Mouse (Mus musculus) ES-Bruce4 (cell line): ENCODE measurements around the gene Rps6ka3. TPM values are rescaled to one million over a fixed set of nuclear protein-coding genes. Genes with fewer than 3 reads are reported as not detected.
A peak's percentile ranks its signal among the peaks of the same experiment; 100 is the strongest.

Experiments used
- H3K27ac ChIP-seq: 2 replicates; pipeline ENCODE4 v1.5.1; 2012; ENCODE audit warnings: low read length, inconsistent platforms; ENCODE audit not compliant: insufficient read depth
- H3K27me3 ChIP-seq: 2 replicates; pipeline ENCODE4 v1.6.1; 2012; ENCODE audit warnings: mild to moderate bottlenecking, low read length, inconsistent platforms; ENCODE audit not compliant: control insufficient read depth, poor library complexity, insufficient read depth, severe bottlenecking
- H3K36me3 ChIP-seq: 2 replicates; pipeline ENCODE4 v1.6.1; 2012; ENCODE audit warnings: inconsistent platforms, mild to moderate bottlenecking, low read length, moderate library complexity; ENCODE audit not compliant: control insufficient read depth, poor library complexity, insufficient read depth, severe bottlenecking
- H3K4me1 ChIP-seq: one replicate; pipeline ENCODE4 v1.8.1; 2011; ENCODE audit warnings: low read length; ENCODE audit not compliant: control insufficient read depth, insufficient read depth
- H3K4me3 ChIP-seq: 2 replicates; pipeline ENCODE4 v1.5.1; 2011; ENCODE audit warnings: low read depth, mild to moderate bottlenecking, low read length
- H3K9ac ChIP-seq: 2 replicates; pipeline ENCODE4 v1.6.1; 2012; ENCODE audit warnings: low read depth, mild to moderate bottlenecking, inconsistent platforms; ENCODE audit not compliant: poor library complexity, severe bottlenecking
- H3K9me3 ChIP-seq: replicated peaks from 2 replicates; pipeline ENCODE4 v1.6.1; 2012; ENCODE audit warnings: mild to moderate bottlenecking, low read length, inconsistent platforms; ENCODE audit not compliant: control insufficient read depth, poor library complexity, insufficient read depth, severe bottlenecking
- CTCF ChIP-seq: IDR thresholded peaks from one replicate; pipeline ENCODE4 v1.8.1; 2011; ENCODE audit warnings: low read depth, low read length
- EP300 ChIP-seq: IDR thresholded peaks from 2 replicates; pipeline ENCODE4 v1.6.1; 2011; ENCODE audit warnings: low read depth, low read length; ENCODE audit not compliant: insufficient read depth
- POLR2A ChIP-seq: IDR thresholded peaks from one replicate; pipeline ENCODE4 v1.8.1; 2011; ENCODE audit warnings: low read length; ENCODE audit not compliant: insufficient read depth
- polyA plus RNA-seq: library from polyadenylated mRNA; stranded (reverse); fragments of >200 nt; gene quantifications from 2 replicates; pipeline ENCODE4 v1.2.4, GENCODE M21; 2011; ENCODE audit warnings: low read depth; ENCODE audit not compliant: missing spikeins, insufficient read depth, insufficient read length

Gene Rps6ka3
- polyA plus RNA-seq, 1 experiment = 55.5 TPM

- Histone ChIP-seq H3K9me3 (no peaks in the 10 kb centered on the region), H3K27ac (peak within 1 kb of the TSS; percentile 0; the same call in 1 of the 2 replicates), H3K4me1 (no peaks in the 10 kb centered on the region), H3K36me3 (peaks cover 8% of the 10 kb centered on the region), H3K4me3 (peak within 1 kb of the TSS; percentile 81), H3K9ac (peak within 1 kb of the TSS; percentile 59), H3K27me3 (no peaks in the 10 kb centered on the region)
- no peak for TF ChIP-seq EP300
- TF ChIP-seq POLR2A = no peak
- TF ChIP-seq CTCF = no peak
Observed at GRCm38 (mm10) chrX:159371831-159372752, 162.0 kb downstream of the Rps6ka3 start, which contains the start of gene Eif1ax. Gene Eif1ax (plus strand): TSS chrX:159372178.

DNA sequence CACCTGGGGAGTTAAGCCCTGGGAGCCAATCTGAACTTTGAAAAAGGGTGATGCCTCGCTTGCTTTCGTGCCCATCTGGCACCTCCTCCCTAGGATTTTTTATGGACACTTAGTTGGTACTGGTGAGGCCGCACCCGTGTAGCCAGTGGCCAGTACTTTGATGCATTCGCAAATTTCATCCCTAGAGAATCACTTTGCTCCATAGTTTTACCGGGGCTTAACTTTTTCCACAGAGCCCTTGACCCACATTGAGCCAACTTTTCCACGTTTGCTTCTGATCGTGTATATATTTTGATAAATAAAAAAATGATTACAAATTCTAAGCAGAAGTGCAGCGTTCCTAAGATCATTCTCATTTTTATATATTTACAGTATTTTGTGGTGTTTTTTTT lies 162.6 kb downstream of the Rps6ka3 start:
- H3K9ac ChIP-seq = peak overlapping the region; percentile 59
- H3K4me1 ChIP-seq = no peaks in the 10 kb centered on the region
- H3K27ac ChIP-seq = peak overlapping the region; percentile 0; the same call in 1 of the 2 replicates
- TF ChIP-seq POLR2A (no peak), CTCF (no peak), EP300 (no peak)
- no peaks in the 10 kb centered on the region for H3K27me3 ChIP-seq
- no peaks in the 10 kb centered on the region for H3K9me3 ChIP-seq
- H3K36me3 ChIP-seq = peaks cover 13% of the 10 kb centered on the region
- H3K4me3 ChIP-seq = peak overlapping the region; percentile 81

GRCm38 (mm10) chrX:159387105-159387504 lies 177.0 kb downstream of the Rps6ka3 start:
- Histone ChIP-seq H3K27ac (no peak overlapping the region), H3K9ac (no peak overlapping the region), H3K9me3 (no peaks in the 10 kb centered on the region), H3K4me1 (no peaks in the 10 kb centered on the region), H3K4me3 (no peak overlapping the region), H3K27me3 (no peaks in the 10 kb centered on the region), H3K36me3 (peaks cover 14% of the 10 kb centered on the region)
- TF ChIP-seq EP300 = no peak
- no peak for TF ChIP-seq POLR2A
- no peak for TF ChIP-seq CTCF

GRCm38 (mm10) chrX:159388953-159389352 lies 178.8 kb downstream of the Rps6ka3 start:
- no peak overlapping the region for H3K27ac ChIP-seq
- H3K9ac ChIP-seq = no peak overlapping the region
- no peaks in the 10 kb centered on the region for H3K9me3 ChIP-seq
- no peaks in the 10 kb centered on the region for H3K27me3 ChIP-seq
- no peaks in the 10 kb centered on the region for H3K4me1 ChIP-seq
- no peak overlapping the region for H3K4me3 ChIP-seq
- H3K36me3 ChIP-seq = peaks cover 14% of the 10 kb centered on the region
- TF ChIP-seq EP300 (no peak), POLR2A (no peak), CTCF (no peak)

GRCm38 (mm10) chrX:159390347-159390962 lies 180.3 kb downstream of the Rps6ka3 start:
- Histone ChIP-seq H3K4me1 (no peaks in the 10 kb centered on the region), H3K36me3 (peaks cover 3% of the 10 kb centered on the region), H3K4me3 (no peak overlapping the region), H3K9me3 (no peaks in the 10 kb centered on the region), H3K27ac (no peak overlapping the region), H3K9ac (no peak overlapping the region), H3K27me3 (no peaks in the 10 kb centered on the region)
- TF ChIP-seq CTCF (no peak), EP300 (no peak), POLR2A (no peak)

GRCm38 (mm10) chrX:159391239-159391638 lies 181.1 kb downstream of the Rps6ka3 start:
- no peak overlapping the region for H3K4me3 ChIP-seq
- H3K4me1 ChIP-seq = no peaks in the 10 kb centered on the region
- no peaks in the 10 kb centered on the region for H3K36me3 ChIP-seq
- TF ChIP-seq POLR2A (no peak), CTCF (no peak)
- H3K27ac ChIP-seq = no peak overlapping the region
- no peaks in the 10 kb centered on the region for H3K27me3 ChIP-seq
- H3K9me3 ChIP-seq = no peaks in the 10 kb centered on the region
- no peak overlapping the region for H3K9ac ChIP-seq
